Comparison of ENCODE assay signal across 8 mouse cellular contexts in genomic region chr19:9023021-9023778, GRCm38 (mm10). TPM values are rescaled to one million over a fixed set of nuclear protein-coding genes. Genes with fewer than 3 reads are reported as not detected.
DNase-seq lines count a peak whose midpoint lies in the region; ATAC-seq and TF ChIP-seq lines count a peak whose summit lies in the region.

No protein-coding gene starts in this region.

- DNase-seq in left cerebral cortex, adult 2 months (ENCODE audit: extremely low spot score in 1 of 2, low spot score in 2 of 2): peak in 1 of 2 experiments; percentile 17
- no peak for DNase-seq in left cerebral cortex, adult 11 months (ENCODE audit: low spot score)
- peak; percentile 31 to 49 for DNase-seq in adrenal gland, adult 18-20 months (ENCODE audit: low spot score in 2 of 2)
- peak; percentile 36 for DNase-seq in gastrocnemius, postnatal 14 days
- DNase-seq in kidney, adult 8-10 months: peak; percentile 34 to 38

- H3K36me3 ChIP-seq in lung, embryonic 16.5 days (ENCODE audit: control insufficient read depth, insufficient read depth, low read length): 0 out of 2 replicates have a peak, but pooled peaks cover 4% of the 10 kb centered on the region
- no peaks in the 10 kb centered on the region for H3K36me3 ChIP-seq in midbrain, embryonic 15.5 days (replicated peaks)

- no peaks in the 10 kb centered on the region for H3K27me3 ChIP-seq in lung, embryonic 16.5 days (ENCODE audit: control insufficient read depth, insufficient read depth, low read depth, low read length)
- no peaks in the 10 kb centered on the region for H3K27me3 ChIP-seq in midbrain, embryonic 15.5 days (replicated peaks)

- no peak for TF ChIP-seq CTCF in left cerebral cortex, adult 2 months (IDR thresholded peaks at IDR 0.05)

- peaks cover 11% of the 10 kb centered on the region; the same call in 1 of the 2 replicates for H3K4me1 ChIP-seq in lung, embryonic 16.5 days (replicated peaks; ENCODE audit: control insufficient read depth, insufficient read depth, low read length)
- H3K4me1 ChIP-seq in midbrain, embryonic 15.5 days: peaks cover 5% of the 10 kb centered on the region

- H3K9me3 ChIP-seq in lung, embryonic 16.5 days (ENCODE audit: control insufficient read depth, low read length): no peaks in the 10 kb centered on the region
- no peaks in the 10 kb centered on the region for H3K9me3 ChIP-seq in midbrain, embryonic 15.5 days

- ATAC-seq in lung, embryonic 16.5 days (ENCODE audit: low read depth): 0 out of 2 replicates have a peak, but pooled peaks have one; percentile 17
- ATAC-seq in inflammation-experienced regulatory T-cells, adult 6 months: no peak
- no peak for ATAC-seq in midbrain, embryonic 15.5 days (replicated peaks)

- H3K4me3 ChIP-seq in left cerebral cortex, adult 2 months: no peak overlapping the region
- no peak overlapping the region for H3K4me3 ChIP-seq in lung, embryonic 16.5 days (ENCODE audit: low read length)
- H3K4me3 ChIP-seq in midbrain, embryonic 15.5 days: no peak overlapping the region

- no peak overlapping the region for H3K4me2 ChIP-seq in lung, embryonic 16.5 days (ENCODE audit: low read depth, low read length)
- no peak overlapping the region for H3K4me2 ChIP-seq in midbrain, embryonic 15.5 days

- WGBS in lung, embryonic 16.5 days: 45% methylated on average over 11 of the region's 11 CpGs
- 49% methylated on average over 11 of the region's 11 CpGs for WGBS in midbrain, embryonic 15.5 days

- peak overlapping the region; percentile 10; the same call in 1 of the 2 replicates for H3K9ac ChIP-seq in lung, embryonic 16.5 days (ENCODE audit: low read length)
- no peak overlapping the region for H3K9ac ChIP-seq in midbrain, embryonic 15.5 days

- intact Hi-C loops in left cerebral cortex, adult 2 months (cut with DNase I): no loop called here
- intact Hi-C loops in gastrocnemius, postnatal 14 days (cut with DNase I; ENCODE audit: low total_unique reads): no loop called here

- peak overlapping the region; percentile 28 for H3K27ac ChIP-seq in left cerebral cortex, adult 2 months
- peak overlapping the region; percentile 65 for H3K27ac ChIP-seq in lung, embryonic 16.5 days (ENCODE audit: low read length)
- no peak overlapping the region for H3K27ac ChIP-seq in midbrain, embryonic 15.5 days

RNA-seq across cellular contexts. Expression of gene Ahnak, which starts 34.1 kb away (rescaled TPM):
- 10 to 100 TPM; 22.5 to 32.2 TPM for total RNA-seq in left cerebral cortex, adult 2 months (2021)
- total RNA-seq in adrenal gland, adult 18-20 months (2021): 100 to 1,000 TPM in 1 of 2 experiments, 10 to 100 TPM in 1; 88.9 to 162 TPM
- total RNA-seq in gastrocnemius, postnatal 14 days (2021): 100 to 1,000 TPM; 194 to 197 TPM
- polyA plus RNA-seq in lung, embryonic 16.5 days (2015; fragmentation: Nextera tagmentation; extraction: Ambion mirVana): 30.5 and 31.0 TPM in 2 replicates
- 10 to 100 TPM; 42.4 to 81.3 (median 54.5) TPM for polyA plus RNA-seq in inflammation-experienced regulatory T-cells, adult 6 months (2017; shearing (Covaris generic))
- polyA plus RNA-seq in midbrain, embryonic 15.5 days (2015; fragmentation: Nextera tagmentation; extraction: Ambion mirVana): 4.9 and 5.9 TPM in 2 replicates

RNA-seq across cellular contexts. Expression of gene Eef1g, which starts 56.4 kb away (rescaled TPM):
- total RNA-seq in left cerebral cortex, adult 2 months (2021): 100 to 1,000 TPM; 228 to 236 TPM
- 100 to 1,000 TPM; 334 to 342 TPM for total RNA-seq in adrenal gland, adult 18-20 months (2021)
- 100 to 1,000 TPM; 500 to 587 TPM for total RNA-seq in gastrocnemius, postnatal 14 days (2021)
- 366 TPM in 2 replicates for polyA plus RNA-seq in lung, embryonic 16.5 days (2015; fragmentation: Nextera tagmentation; extraction: Ambion mirVana)
- 100 to 1,000 TPM; 465 to 725 (median 677) TPM for polyA plus RNA-seq in inflammation-experienced regulatory T-cells, adult 6 months (2017; shearing (Covaris generic))
- polyA plus RNA-seq in midbrain, embryonic 15.5 days (2015; fragmentation: Nextera tagmentation; extraction: Ambion mirVana): 287 and 295 TPM in 2 replicates
